ENCODE assay signal across 25 mouse cellular contexts in genomic region chr1:69499652-69500051, GRCm38 (mm10).
A peak's percentile ranks its signal among the peaks of the same experiment; 100 is the strongest.
DNase-seq lines count a peak whose midpoint lies in the region; ATAC-seq lines count a peak whose summit lies in the region.
"Had no signal": no experiment of that assay in that cellular context is flagged by ENCODE, and none has a peak within 500 bp of the region (broad histone marks: within the 10 kb centered on the region; RNA-seq: fewer than 3 reads in every experiment).

No protein-coding gene starts in this region.

- no peaks in the 10 kb centered on the region for H3K9me3 ChIP-seq in liver, embryonic 11.5 days (ENCODE audit: control insufficient read depth, low read length)
- no peaks in the 10 kb centered on the region for H3K9me3 ChIP-seq in liver, embryonic 13.5 days (replicated peaks)
- no peaks in the 10 kb centered on the region for H3K9me3 ChIP-seq in liver, embryonic 16.5 days (replicated peaks; ENCODE audit: control insufficient read depth, low read length)
- no peaks in the 10 kb centered on the region for H3K9me3 ChIP-seq in hindbrain, embryonic 10.5 days
- H3K9me3 ChIP-seq: G1E; heart, embryonic 12.5 days; heart, embryonic 15.5 days had no signal

- no peak for ATAC-seq in liver, embryonic 11.5 days (replicated peaks; ENCODE audit: low FRiP score)
- ATAC-seq in liver, embryonic 13.5 days (ENCODE audit: low read depth), result no peak
- ATAC-seq in liver, embryonic 16.5 days (ENCODE audit: low read depth), result no peak
- ATAC-seq: hindbrain, postnatal 0 days had no signal

- H3K27me3 ChIP-seq in liver, embryonic 11.5 days (replicated peaks; ENCODE audit: control insufficient read depth, insufficient read depth, low read length), result no peaks in the 10 kb centered on the region
- H3K27me3 ChIP-seq in liver, embryonic 13.5 days, result no peaks in the 10 kb centered on the region
- H3K27me3 ChIP-seq in liver, embryonic 16.5 days (ENCODE audit: control insufficient read depth, insufficient read depth, low read depth, low read length), result no peaks in the 10 kb centered on the region
- no peaks in the 10 kb centered on the region for H3K27me3 ChIP-seq in hindbrain, embryonic 10.5 days (ENCODE audit: insufficient read depth, poor library complexity, severe bottlenecking)
- H3K27me3 ChIP-seq: heart, embryonic 12.5 days; heart, embryonic 15.5 days had no signal

- H3K27ac ChIP-seq in liver, embryonic 11.5 days (ENCODE audit: low read depth, low read length), result no peak overlapping the region
- no peak overlapping the region for H3K27ac ChIP-seq in liver, embryonic 13.5 days
- H3K27ac ChIP-seq in liver, embryonic 16.5 days (ENCODE audit: low read length), result no peak overlapping the region
- H3K27ac ChIP-seq in hindbrain, embryonic 10.5 days, result no peak overlapping the region
- H3K27ac ChIP-seq: gastrocnemius, adult 2 months; heart, embryonic 15.5 days; hindbrain, embryonic 14.5 days; hindbrain, postnatal 0 days had no signal

- H3K36me3 ChIP-seq in liver, embryonic 11.5 days (ENCODE audit: control insufficient read depth, insufficient read depth, low read length), result no peaks in the 10 kb centered on the region
- no peaks in the 10 kb centered on the region for H3K36me3 ChIP-seq in liver, embryonic 13.5 days
- H3K36me3 ChIP-seq in liver, embryonic 16.5 days (ENCODE audit: control insufficient read depth, insufficient read depth), result no peaks in the 10 kb centered on the region
- H3K36me3 ChIP-seq in hindbrain, embryonic 10.5 days, result no peaks in the 10 kb centered on the region
- H3K36me3 ChIP-seq: G1E; heart, embryonic 12.5 days; heart, embryonic 15.5 days had no signal

- 78% methylated on average over 5 of the region's 5 CpGs for WGBS in liver, embryonic 11.5 days
- WGBS in liver, embryonic 13.5 days (ENCODE audit: insufficient replicate concordance), result 49% methylated on average over 5 of the region's 5 CpGs
- 46% methylated on average over 5 of the region's 5 CpGs for WGBS in liver, embryonic 16.5 days (ENCODE audit: insufficient replicate concordance)
- WGBS in hindbrain, embryonic 10.5 days, result 89% methylated on average over 5 of the region's 5 CpGs

- no peak overlapping the region for H3K9ac ChIP-seq in liver, embryonic 11.5 days (ENCODE audit: low read depth, low read length)
- peak overlapping the region; percentile 15; the same call in 1 of the 2 replicates for H3K9ac ChIP-seq in liver, embryonic 13.5 days
- H3K9ac ChIP-seq in liver, embryonic 16.5 days (ENCODE audit: low read depth, low read length), result no peak overlapping the region
- H3K9ac ChIP-seq: forebrain, postnatal 0 days; heart, embryonic 12.5 days; heart, embryonic 15.5 days; hindbrain, embryonic 14.5 days had no signal

- H3K4me1 ChIP-seq in liver, embryonic 11.5 days (replicated peaks; ENCODE audit: control insufficient read depth, insufficient read depth, low read length), result peaks cover 16% of the 10 kb centered on the region
- peaks cover 41% of the 10 kb centered on the region for H3K4me1 ChIP-seq in liver, embryonic 13.5 days (replicated peaks)
- H3K4me1 ChIP-seq in liver, embryonic 16.5 days (ENCODE audit: control insufficient read depth, low read depth, low read length), result peaks cover 9% of the 10 kb centered on the region; the same call in 1 of the 2 replicates
- H3K4me1 ChIP-seq in hindbrain, embryonic 10.5 days (replicated peaks), result peaks cover 3% of the 10 kb centered on the region; the same call in 1 of the 2 replicates
- H3K4me1 ChIP-seq: heart, embryonic 12.5 days; heart, embryonic 15.5 days had no signal

- H3K4me2 ChIP-seq in liver, embryonic 11.5 days, result peak overlapping the region; percentile 16; the same call in 1 of the 2 replicates
- H3K4me2 ChIP-seq in liver, embryonic 13.5 days, result peak overlapping the region; percentile 35; the same call in 1 of the 2 replicates
- peak overlapping the region; percentile 21 for H3K4me2 ChIP-seq in liver, embryonic 16.5 days (ENCODE audit: low read depth, low read length)
- H3K4me2 ChIP-seq: heart, embryonic 12.5 days; heart, embryonic 15.5 days had no signal

- no peak overlapping the region for H3K4me3 ChIP-seq in liver, embryonic 11.5 days (ENCODE audit: low read depth, low read length)
- H3K4me3 ChIP-seq in liver, embryonic 13.5 days (replicated peaks), result no peak overlapping the region
- H3K4me3 ChIP-seq in liver, embryonic 16.5 days (ENCODE audit: low read depth, low read length), result no peak overlapping the region
- no peak overlapping the region for H3K4me3 ChIP-seq in hindbrain, embryonic 10.5 days
- H3K4me3 ChIP-seq: gastrocnemius, adult 2 months; heart, embryonic 12.5 days; heart, embryonic 15.5 days had no signal

- no peak for DNase-seq in liver, embryonic 11.5 days (ENCODE audit: low spot score)
- DNase-seq in liver, result no peak
- no peak for DNase-seq in liver, embryonic 13.5 days
- DNase-seq in heart, adult 11 months, result no peak
- DNase-seq in hindbrain, embryonic 10.5 days (ENCODE audit: low spot score), result no peak
- DNase-seq in spleen, adult 12 weeks (ENCODE audit: low spot score), result no peak
- DNase-seq: adrenal gland, adult 2 months; adrenal gland, postnatal 14 days; cerebellum, adult 11 months; cerebellum, adult 2 months; cerebellum, adult 9-11 months; cerebellum, postnatal 25 days; embryo, embryonic 11 days; forebrain, postnatal 0 days; gastrocnemius, adult 2 months; gastrocnemius, postnatal 14 days; heart, adult 18-20 months; heart, postnatal 10 days; heart, postnatal 36 days had no signal
